Mouse (Mus musculus): ENCODE results near the gene Proser1. TPM values are rescaled to one million over a fixed set of nuclear protein-coding genes. Genes with fewer than 3 reads are reported as not detected.

Proser1 gene
- polyA plus RNA-seq, 1 experiment: 28.9 TPM

GRCm38 (mm10) chr3:53453346-53453745 is 10.1 kb upstream of the Proser1 start:
- TF ChIP-seq POLR2A (IDR thresholded peaks at IDR 0.05; ENCODE audit: low read depth, low read length) (no peak), CTCF (IDR thresholded peaks at IDR 0.05; ENCODE audit: extremely low read depth, insufficient read length, insufficient replicate concordance, low read depth, low read length) (no peak)
- peaks cover 25% of the 10 kb centered on the region; the same call in 1 of the 2 replicates for H3K4me1 ChIP-seq (ENCODE audit: control insufficient read depth, insufficient read depth, insufficient read length, low read length)
- H3K27ac ChIP-seq (ENCODE audit: insufficient read depth, low read depth, low read length): peak overlapping the region; percentile 64
- no peak overlapping the region for H3K4me3 ChIP-seq (ENCODE audit: low read depth, low read length)
- WGBS: 61% methylated on average over 7 of the region's 7 CpGs
- peaks cover 58% of the 10 kb centered on the region for H3K36me3 ChIP-seq (ENCODE audit: control insufficient read depth, insufficient read depth, low read length)
- no peaks in the 10 kb centered on the region for H3K27me3 ChIP-seq (ENCODE audit: control insufficient read depth, insufficient read depth, low read length)

GRCm38 (mm10) chr3:53454005-53454404 is 9.5 kb upstream of the Proser1 start:
- no peak for TF ChIP-seq POLR2A (IDR thresholded peaks at IDR 0.05; ENCODE audit: low read depth, low read length)
- H3K27me3 ChIP-seq (ENCODE audit: control insufficient read depth, insufficient read depth, low read length): no peaks in the 10 kb centered on the region
- peaks cover 25% of the 10 kb centered on the region; the same call in 1 of the 2 replicates for H3K4me1 ChIP-seq (ENCODE audit: control insufficient read depth, insufficient read depth, insufficient read length, low read length)
- H3K4me3 ChIP-seq (ENCODE audit: low read depth, low read length): no peak overlapping the region
- 23% methylated on average over 6 of the region's 6 CpGs for WGBS
- H3K36me3 ChIP-seq (ENCODE audit: control insufficient read depth, insufficient read depth, low read length): peaks cover 56% of the 10 kb centered on the region
- peak overlapping the region; percentile 90 for H3K27ac ChIP-seq (ENCODE audit: insufficient read depth, low read depth, low read length)

- no peak overlapping the region for H3K4me3 ChIP-seq (ENCODE audit: low read depth, low read length)
- H3K27ac ChIP-seq (ENCODE audit: insufficient read depth, low read depth, low read length): peak overlapping the region; percentile 90
- 67% methylated on average over 6 of the region's 6 CpGs for WGBS
- H3K4me1 ChIP-seq (ENCODE audit: control insufficient read depth, insufficient read depth, insufficient read length, low read length): peaks cover 25% of the 10 kb centered on the region; the same call in 1 of the 2 replicates
- no peaks in the 10 kb centered on the region for H3K27me3 ChIP-seq (ENCODE audit: control insufficient read depth, insufficient read depth, low read length)
- TF ChIP-seq POLR2A (IDR thresholded peaks at IDR 0.05; ENCODE audit: low read depth, low read length) (no peak), CTCF (IDR thresholded peaks at IDR 0.05; ENCODE audit: extremely low read depth, insufficient read length, insufficient replicate concordance, low read depth, low read length) (no peak)
- H3K36me3 ChIP-seq (ENCODE audit: control insufficient read depth, insufficient read depth, low read length): peaks cover 58% of the 10 kb centered on the region
Observed at GRCm38 (mm10) chr3:53454561-53454960, 8.9 kb upstream of the Proser1 start.

GRCm38 (mm10) chr3:53454984-53455383 is 8.5 kb upstream of the Proser1 start:
- Histone ChIP-seq H3K4me1 (ENCODE audit: control insufficient read depth, insufficient read depth, insufficient read length, low read length) (peaks cover 25% of the 10 kb centered on the region; the same call in 1 of the 2 replicates), H3K36me3 (ENCODE audit: control insufficient read depth, insufficient read depth, low read length) (peaks cover 60% of the 10 kb centered on the region), H3K27me3 (ENCODE audit: control insufficient read depth, insufficient read depth, low read length) (no peaks in the 10 kb centered on the region), H3K27ac (ENCODE audit: insufficient read depth, low read depth, low read length) (peak overlapping the region; percentile 90; the same call in 1 of the 2 replicates), H3K4me3 (ENCODE audit: low read depth, low read length) (no peak overlapping the region)
- TF ChIP-seq POLR2A (IDR thresholded peaks at IDR 0.05; ENCODE audit: low read depth, low read length) (no peak), CTCF (IDR thresholded peaks at IDR 0.05; ENCODE audit: extremely low read depth, insufficient read length, insufficient replicate concordance, low read depth, low read length) (no peak)
- 49% methylated on average over 7 of the region's 7 CpGs for WGBS

- Histone ChIP-seq H3K27ac (ENCODE audit: insufficient read depth, low read depth, low read length) (no peak overlapping the region), H3K4me1 (ENCODE audit: control insufficient read depth, insufficient read depth, insufficient read length, low read length) (peaks cover 18% of the 10 kb centered on the region; the same call in 1 of the 2 replicates), H3K27me3 (ENCODE audit: control insufficient read depth, insufficient read depth, low read length) (no peaks in the 10 kb centered on the region), H3K4me3 (ENCODE audit: low read depth, low read length) (no peak overlapping the region), H3K36me3 (ENCODE audit: control insufficient read depth, insufficient read depth, low read length) (peaks cover 45% of the 10 kb centered on the region)
- TF ChIP-seq POLR2A (IDR thresholded peaks at IDR 0.05; ENCODE audit: low read depth, low read length): no peak
- TF ChIP-seq CTCF (IDR thresholded peaks at IDR 0.05; ENCODE audit: extremely low read depth, insufficient read length, insufficient replicate concordance, low read depth, low read length): no peak
- 89% methylated on average over 5 of the region's 5 CpGs for WGBS
Observed at GRCm38 (mm10) chr3:53457750-53458149, 5.7 kb upstream of the Proser1 start.

- no peak overlapping the region for H3K4me3 ChIP-seq (ENCODE audit: low read depth, low read length)
- H3K36me3 ChIP-seq (ENCODE audit: control insufficient read depth, insufficient read depth, low read length): peaks cover 39% of the 10 kb centered on the region
- TF ChIP-seq CTCF (IDR thresholded peaks at IDR 0.05; ENCODE audit: extremely low read depth, insufficient read length, insufficient replicate concordance, low read depth, low read length) (no peak), POLR2A (IDR thresholded peaks at IDR 0.05; ENCODE audit: low read depth, low read length) (no peak)
- WGBS: 69% methylated on average over 9 of the region's 9 CpGs
- no peaks in the 10 kb centered on the region for H3K27me3 ChIP-seq (ENCODE audit: control insufficient read depth, insufficient read depth, low read length)
- no peak overlapping the region for H3K27ac ChIP-seq (ENCODE audit: insufficient read depth, low read depth, low read length)
- peaks cover 2% of the 10 kb centered on the region; the same call in 1 of the 2 replicates for H3K4me1 ChIP-seq (ENCODE audit: control insufficient read depth, insufficient read depth, insufficient read length, low read length)
Observed at GRCm38 (mm10) chr3:53460106-53460505, 3.4 kb upstream of the Proser1 start.

- H3K4me3 ChIP-seq (ENCODE audit: low read depth, low read length): peak overlapping the region; percentile 96
- WGBS: 1% methylated on average over 9 of the region's 9 CpGs
- peaks cover 17% of the 10 kb centered on the region for H3K36me3 ChIP-seq (ENCODE audit: control insufficient read depth, insufficient read depth, low read length)
- H3K4me1 ChIP-seq (ENCODE audit: control insufficient read depth, insufficient read depth, insufficient read length, low read length): 0 out of 2 replicates have a peak, but pooled peaks cover 5% of the 10 kb centered on the region
- H3K27me3 ChIP-seq (ENCODE audit: control insufficient read depth, insufficient read depth, low read length): no peaks in the 10 kb centered on the region
- TF ChIP-seq POLR2A (IDR thresholded peaks at IDR 0.05; ENCODE audit: low read depth, low read length) (no peak), CTCF (IDR thresholded peaks at IDR 0.05; ENCODE audit: extremely low read depth, insufficient read length, insufficient replicate concordance, low read depth, low read length) (no peak)
- H3K27ac ChIP-seq (ENCODE audit: insufficient read depth, low read depth, low read length): peak overlapping the region; percentile 92
Observed at GRCm38 (mm10) chr3:53462701-53463045, 793 bp upstream of the Proser1 start.
